Mouse (Mus musculus) spleen, adult 2 months (tissue): ENCODE measurements around the gene Zfp697. TPM values are rescaled to one million over a fixed set of nuclear protein-coding genes. Genes with fewer than 3 reads are reported as not detected.

Experiments used
- DNase-seq, 2 experiments: peaks; one replicate each; pipeline versions ENCODE4 v3.0.0 to v3.0.0-alpha.2; 2012 to 2021; ENCODE audit warnings: low spot score in 2 of 2, low read depth in 1 of 2
- H3K27ac ChIP-seq: fragments of 200-500 bp; 2 replicates; pipeline ENCODE4 v1.5.1; 2012; ENCODE audit warnings: low read length, inconsistent platforms; ENCODE audit not compliant: insufficient read depth
- H3K27me3 ChIP-seq: fragments of 200-500 bp; 2 replicates; pipeline ENCODE4 v1.6.1; 2012; ENCODE audit warnings: mild to moderate bottlenecking, moderate library complexity, low read length, inconsistent platforms; ENCODE audit not compliant: control insufficient read depth, insufficient read depth
- H3K36me3 ChIP-seq: fragments of 200-500 bp; 2 replicates; pipeline ENCODE4 v1.6.1; 2012; ENCODE audit warnings: mild to moderate bottlenecking, low read length, inconsistent platforms; ENCODE audit not compliant: control insufficient read depth, insufficient read depth
- H3K4me1 ChIP-seq: fragments of 200-500 bp; 2 replicates; pipeline ENCODE4 v1.6.1; 2011; ENCODE audit warnings: inconsistent platforms; ENCODE audit not compliant: control insufficient read depth, insufficient read depth, insufficient read length
- H3K4me3 ChIP-seq: fragments of 200-500 bp; 2 replicates; pipeline ENCODE4 v1.5.1; 2011; ENCODE audit warnings: mild to moderate bottlenecking, inconsistent platforms; ENCODE audit not compliant: insufficient read depth, insufficient read length; ENCODE audit errors: extremely low read depth
- CTCF ChIP-seq: fragments of 200-500 bp; IDR thresholded peaks from 2 replicates; pipeline ENCODE4 v1.5.1; 2011; ENCODE audit warnings: mild to moderate bottlenecking, inconsistent platforms; ENCODE audit not compliant: insufficient read depth, insufficient read length, insufficient replicate concordance; ENCODE audit errors: extremely low read depth
- POLR2A ChIP-seq: fragments of 200-500 bp; IDR thresholded peaks from 2 replicates; pipeline ENCODE4 v1.6.1; 2011; ENCODE audit warnings: low read depth, low read length, inconsistent platforms
- WGBS: fragments of 180-500 bp; shearing (Covaris S2); methylation state at CpG from one replicate; pipeline ENCODE4 v1.1.7; 2018; 5-methylcytosine and 5-hydroxymethylcytosine counted together
- polyA plus RNA-seq: library from polyadenylated mRNA; depleted of rRNA; stranded (reverse); fragments of >200 nt; gene quantifications from 2 replicates; pipeline ENCODE4 v1.2.3, GENCODE M21; 2012

Gene Zfp697
- polyA plus RNA-seq, 1 experiment, result 0.96 TPM

- TF ChIP-seq CTCF, result no peak
- no peak for TF ChIP-seq POLR2A
- Histone ChIP-seq H3K4me1 (peaks cover 13% of the 10 kb centered on the region; the same call in 1 of the 2 replicates), H3K27me3 (no peaks in the 10 kb centered on the region), H3K27ac (no peak overlapping the region), H3K36me3 (no peaks in the 10 kb centered on the region), H3K4me3 (no peak overlapping the region)
- WGBS, result 75% methylated on average over 2 of the region's 2 CpGs
- DNase-seq, result no peak
These were observed 31.5 kb downstream of the Zfp697 start for GRCm38 (mm10) chr3:98413733-98414132.

DNA sequence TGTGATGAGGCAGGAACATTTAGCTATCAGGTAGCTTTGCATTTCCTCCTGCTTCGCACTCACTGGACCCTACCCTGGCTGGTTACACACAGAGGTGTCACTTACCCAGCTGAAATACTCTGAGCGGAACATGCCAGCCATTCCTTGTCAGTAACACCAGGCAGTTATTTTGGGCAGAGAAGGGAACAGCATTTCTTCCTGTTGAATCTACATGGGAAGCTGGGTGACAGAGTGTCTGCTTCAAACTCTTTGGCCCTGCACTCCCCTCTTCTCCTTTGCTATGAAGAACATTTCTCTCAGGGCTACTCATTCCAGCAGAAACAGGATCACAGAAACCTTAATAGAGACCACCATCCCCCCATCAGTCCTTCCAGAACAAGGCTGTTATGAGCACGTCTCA, 32.0 kb downstream of the Zfp697 start:
- 83% methylated on average over 3 of the region's 3 CpGs for WGBS
- H3K36me3 ChIP-seq, result no peaks in the 10 kb centered on the region
- no peaks in the 10 kb centered on the region for H3K27me3 ChIP-seq
- H3K4me3 ChIP-seq, result no peak overlapping the region
- peaks cover 13% of the 10 kb centered on the region; the same call in 1 of the 2 replicates for H3K4me1 ChIP-seq
- H3K27ac ChIP-seq, result no peak overlapping the region
- TF ChIP-seq POLR2A (no peak), CTCF (no peak)
- no peak for DNase-seq

GRCm38 (mm10) chr3:98416426-98417250, 34.4 kb downstream of the Zfp697 start:
- H3K4me1 ChIP-seq, result peaks cover 13% of the 10 kb centered on the region; the same call in 1 of the 2 replicates
- H3K36me3 ChIP-seq, result no peaks in the 10 kb centered on the region
- H3K4me3 ChIP-seq, result no peak overlapping the region
- DNase-seq, result no peak
- H3K27me3 ChIP-seq, result no peaks in the 10 kb centered on the region
- WGBS, result 64% methylated on average over 5 of the region's 5 CpGs
- no peak overlapping the region for H3K27ac ChIP-seq
- no peak for TF ChIP-seq CTCF
- no peak for TF ChIP-seq POLR2A

GRCm38 (mm10) chr3:98417328-98417727, 35.1 kb downstream of the Zfp697 start:
- H3K4me1 ChIP-seq, result peaks cover 13% of the 10 kb centered on the region; the same call in 1 of the 2 replicates
- TF ChIP-seq CTCF, result no peak
- no peak overlapping the region for H3K4me3 ChIP-seq
- H3K27me3 ChIP-seq, result no peaks in the 10 kb centered on the region
- peak in 1 of 2 experiments; percentile 34 for DNase-seq
- 3% methylated on average over 4 of the region's 4 CpGs for WGBS
- H3K36me3 ChIP-seq, result no peaks in the 10 kb centered on the region
- no peak overlapping the region for H3K27ac ChIP-seq

DNA sequence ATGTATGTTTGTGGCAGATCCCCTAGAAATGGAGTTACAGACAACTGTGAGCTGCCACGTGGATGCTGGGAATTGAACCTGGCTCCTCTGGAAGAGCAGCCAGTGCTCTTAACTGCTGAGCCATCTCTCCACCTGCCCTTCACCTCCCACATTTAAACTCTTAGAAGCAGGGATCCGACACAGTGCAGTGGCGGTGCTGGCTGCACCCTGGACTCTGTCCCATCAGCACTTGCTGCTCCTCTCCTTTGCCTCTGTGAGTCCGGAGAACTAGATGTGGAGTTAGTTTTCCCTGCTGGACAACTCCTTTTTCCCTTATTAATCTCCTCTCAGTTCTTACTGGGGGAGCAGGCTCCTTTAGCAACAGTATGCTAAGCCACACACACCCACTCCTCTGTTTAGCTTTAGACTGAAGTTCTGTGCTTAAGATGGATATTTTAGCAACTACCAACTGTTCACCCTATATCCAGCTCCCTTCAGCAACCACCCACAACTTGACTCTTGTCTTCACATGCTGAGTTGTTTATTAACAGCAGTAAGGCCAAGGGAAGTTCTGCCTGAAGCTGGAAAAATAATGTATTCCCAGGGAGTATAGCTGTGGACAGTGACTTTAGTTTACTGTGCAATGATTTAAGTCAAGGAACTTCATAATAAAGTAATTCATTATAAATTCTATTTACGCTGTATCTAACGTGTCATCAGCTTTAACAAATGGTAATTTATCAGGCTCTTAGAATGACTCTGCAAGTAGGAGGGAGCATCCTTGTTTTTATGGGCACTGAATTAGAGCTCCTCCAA, 36.9 kb downstream of the Zfp697 start:
- H3K4me1 ChIP-seq, result peaks cover 13% of the 10 kb centered on the region; the same call in 1 of the 2 replicates
- TF ChIP-seq POLR2A, result no peak
- no peak for TF ChIP-seq CTCF
- WGBS, result 86% methylated on average over 6 of the region's 6 CpGs
- no peaks in the 10 kb centered on the region for H3K36me3 ChIP-seq
- no peaks in the 10 kb centered on the region for H3K27me3 ChIP-seq
- H3K27ac ChIP-seq, result no peak overlapping the region
- no peak for DNase-seq
- H3K4me3 ChIP-seq, result no peak overlapping the region

DNA sequence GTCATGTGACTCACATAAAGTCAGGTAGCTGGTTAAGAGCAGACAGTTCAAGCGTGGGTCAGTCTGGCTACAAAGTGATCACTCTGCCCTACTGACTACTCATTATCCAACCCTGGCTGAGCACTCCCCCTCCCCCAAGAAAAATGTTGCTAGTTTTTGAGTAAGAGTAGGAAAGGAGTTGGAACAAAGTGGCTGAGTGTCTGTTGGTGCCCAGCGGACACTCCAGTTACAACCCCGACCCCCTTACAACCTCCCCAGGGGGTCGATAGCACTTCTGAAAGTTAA, 37.5 kb downstream of the Zfp697 start:
- Histone ChIP-seq H3K36me3 (no peaks in the 10 kb centered on the region), H3K27me3 (no peaks in the 10 kb centered on the region), H3K4me1 (peaks cover 13% of the 10 kb centered on the region; the same call in 1 of the 2 replicates), H3K4me3 (no peak overlapping the region), H3K27ac (no peak overlapping the region)
- no peak for DNase-seq
- 85% methylated on average over 4 of the region's 4 CpGs for WGBS
- TF ChIP-seq POLR2A, result no peak

DNA sequence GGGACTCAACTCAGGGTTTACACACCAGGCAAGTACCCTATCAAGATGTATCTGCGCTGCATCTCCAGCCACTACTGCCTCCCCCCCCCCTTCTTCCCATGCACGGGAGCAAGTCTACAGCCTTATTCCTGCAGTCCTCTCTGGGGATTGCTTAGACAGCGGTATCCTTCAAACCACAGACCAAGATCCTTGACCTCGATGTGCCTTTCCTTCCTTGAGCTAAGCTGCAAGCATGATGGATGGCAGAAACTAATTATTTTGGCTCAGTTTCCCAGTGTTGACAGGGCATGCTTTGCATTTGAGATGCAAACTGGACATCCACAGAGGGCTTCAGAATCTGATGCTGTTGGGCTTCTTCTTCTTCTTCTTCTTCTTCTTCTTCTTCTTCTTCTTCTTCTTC, 40.7 kb downstream of the Zfp697 start:
- no peak for DNase-seq
- no peak for TF ChIP-seq POLR2A
- TF ChIP-seq CTCF, result no peak
- H3K27me3 ChIP-seq, result peaks cover 5% of the 10 kb centered on the region; the same call in 1 of the 2 replicates
- peaks cover 6% of the 10 kb centered on the region for H3K4me1 ChIP-seq
- no peaks in the 10 kb centered on the region for H3K36me3 ChIP-seq
- 47% methylated on average over 4 of the region's 4 CpGs for whole genome bisulfite sequencing
- H3K27ac ChIP-seq, result no peak overlapping the region
- H3K4me3 ChIP-seq, result no peak overlapping the region
